Mouse (Mus musculus) thymus, adult 2 months (tissue): ENCODE measurements around the gene Pld4. TPM values are rescaled to one million over a fixed set of nuclear protein-coding genes. Genes with fewer than 3 reads are reported as not detected.

ENCODE experiments used
- DNase-seq: peaks from one replicate; pipeline ENCODE4 v3.0.0; 2021
- H3K27ac ChIP-seq: fragments of 200-500 bp; 2 replicates; pipeline ENCODE4 v1.5.1; 2012; ENCODE audit warnings: low read length, control low read depth; ENCODE audit not compliant: control insufficient read depth, insufficient read depth
- H3K27me3 ChIP-seq: fragments of 200-500 bp; 2 replicates; pipeline ENCODE4 v1.6.1; 2012; ENCODE audit warnings: mild to moderate bottlenecking, low read length, moderate library complexity, mixed read lengths; ENCODE audit not compliant: control insufficient read depth, insufficient read depth
- H3K36me3 ChIP-seq: fragments of 200-500 bp; 2 replicates; pipeline ENCODE4 v1.6.1; 2012; ENCODE audit warnings: mild to moderate bottlenecking, low read length, moderate library complexity; ENCODE audit not compliant: control insufficient read depth, insufficient read depth
- H3K4me1 ChIP-seq: fragments of 200-500 bp; replicated peaks from 2 replicates; pipeline ENCODE4 v1.6.1; 2012; ENCODE audit warnings: low read length; ENCODE audit not compliant: control insufficient read depth, insufficient read depth
- H3K4me3 ChIP-seq: fragments of 200-500 bp; 2 replicates; pipeline ENCODE4 v1.5.1; 2012; ENCODE audit warnings: mild to moderate bottlenecking, low read length, control low read depth, moderate library complexity; ENCODE audit not compliant: control insufficient read depth, insufficient read depth
- CTCF ChIP-seq: fragments of 200-500 bp; IDR thresholded peaks from 2 replicates; pipeline ENCODE4 v1.5.1; 2012; ENCODE audit warnings: mild to moderate bottlenecking, control low read depth, low read length, moderate library complexity, borderline replicate concordance; ENCODE audit not compliant: control insufficient read depth, poor library complexity, insufficient read depth; ENCODE audit errors: extremely low read depth
- POLR2A ChIP-seq: fragments of 200-500 bp; IDR thresholded peaks from 2 replicates; pipeline ENCODE4 v1.6.1; 2012; ENCODE audit warnings: mild to moderate bottlenecking, low read length, control low read depth, moderate library complexity; ENCODE audit not compliant: control insufficient read depth, poor library complexity, insufficient read depth; ENCODE audit errors: extremely low read depth
- WGBS: fragments of 180-500 bp; shearing (Covaris S2); methylation state at CpG from one replicate; pipeline ENCODE4 v1.1.7; 2018; 5-methylcytosine and 5-hydroxymethylcytosine counted together
- polyA plus RNA-seq: library from polyadenylated mRNA; depleted of rRNA; stranded (reverse); fragments of >200 nt; gene quantifications from 2 replicates; pipeline ENCODE4 v1.2.3, GENCODE M21; 2012

The Pld4 gene
- polyA plus RNA-seq, 1 experiment: 99.8 TPM

GRCm38 (mm10) chr12:112764991-112765390, 4.5 kb downstream of the Pld4 start:
- Histone ChIP-seq H3K36me3 (no peaks in the 10 kb centered on the region), H3K27ac (no peak overlapping the region), H3K27me3 (no peaks in the 10 kb centered on the region), H3K4me3 (no peak overlapping the region), H3K4me1 (peaks cover 13% of the 10 kb centered on the region)
- WGBS: 88% methylated on average over 7 of the region's 7 CpGs
- no peak for DNase-seq
- TF ChIP-seq POLR2A (no peak), CTCF (no peak)

- WGBS: 97% methylated on average over 7 of the region's 7 CpGs
- Histone ChIP-seq H3K4me1 (peaks cover 3% of the 10 kb centered on the region), H3K27me3 (no peaks in the 10 kb centered on the region), H3K27ac (no peak overlapping the region), H3K36me3 (no peaks in the 10 kb centered on the region), H3K4me3 (no peak overlapping the region)
- TF ChIP-seq CTCF (no peak), POLR2A (no peak)
- no peak for DNase-seq
Measured at GRCm38 (mm10) chr12:112766586-112766985, 6.1 kb downstream of the Pld4 start.

GRCm38 (mm10) chr12:112767036-112767890, 6.8 kb downstream of the Pld4 start:
- H3K4me3 ChIP-seq: no peak overlapping the region
- no peak for DNase-seq
- no peak for TF ChIP-seq POLR2A
- H3K36me3 ChIP-seq: no peaks in the 10 kb centered on the region
- H3K27ac ChIP-seq: no peak overlapping the region
- no peaks in the 10 kb centered on the region for H3K27me3 ChIP-seq
- H3K4me1 ChIP-seq: no peaks in the 10 kb centered on the region; the same call in 1 of the 2 replicates
- 96% methylated on average over 16 of the region's 16 CpGs for WGBS

GRCm38 (mm10) chr12:112768166-112768565, 7.7 kb downstream of the Pld4 start:
- Histone ChIP-seq H3K4me3 (no peak overlapping the region), H3K4me1 (no peaks in the 10 kb centered on the region), H3K27ac (no peak overlapping the region), H3K27me3 (no peaks in the 10 kb centered on the region), H3K36me3 (no peaks in the 10 kb centered on the region)
- DNase-seq: no peak
- 95% methylated on average over 8 of the region's 8 CpGs for WGBS
- TF ChIP-seq CTCF: no peak
- TF ChIP-seq POLR2A: no peak

- Histone ChIP-seq H3K4me1 (no peaks in the 10 kb centered on the region), H3K4me3 (no peak overlapping the region), H3K36me3 (no peaks in the 10 kb centered on the region), H3K27ac (no peak overlapping the region), H3K27me3 (no peaks in the 10 kb centered on the region)
- DNase-seq: no peak
- 91% methylated on average over 6 of the region's 6 CpGs for WGBS
- no peak for TF ChIP-seq POLR2A
- TF ChIP-seq CTCF: no peak
Measured at GRCm38 (mm10) chr12:112769031-112769430, 8.6 kb downstream of the Pld4 start.

- TF ChIP-seq CTCF: no peak
- no peak for TF ChIP-seq POLR2A
- Histone ChIP-seq H3K4me3 (no peak overlapping the region), H3K36me3 (no peaks in the 10 kb centered on the region), H3K4me1 (no peaks in the 10 kb centered on the region), H3K27me3 (no peaks in the 10 kb centered on the region), H3K27ac (no peak overlapping the region)
- 98% methylated on average over 2 of the region's 2 CpGs for WGBS
- DNase-seq: no peak
Measured at GRCm38 (mm10) chr12:112769751-112770150, 9.3 kb downstream of the Pld4 start.
